Comparison of ENCODE assay signal across 24 mouse cellular contexts in the genomic region with DNA sequence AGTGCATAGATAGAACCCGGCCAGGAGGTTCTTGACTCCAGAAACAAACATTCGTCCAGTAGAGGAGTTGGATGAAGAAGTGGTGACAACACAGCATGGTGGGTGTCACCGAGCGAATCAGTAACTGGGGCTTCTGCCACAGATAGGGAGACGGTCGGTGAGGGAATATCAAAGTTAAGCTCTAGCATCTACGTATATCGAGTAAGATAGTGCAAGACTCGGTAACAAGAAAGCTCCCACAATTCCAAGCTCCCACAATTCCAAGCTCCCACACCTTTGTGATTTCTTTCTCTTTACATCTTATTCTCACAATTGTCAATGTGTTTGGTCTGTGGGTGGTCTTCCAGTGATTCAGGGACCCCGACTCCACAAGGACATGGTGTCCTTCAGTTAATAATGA.
"Had no signal": no experiment of that assay in that cellular context is flagged by ENCODE, and none has a peak within 500 bp of the region (broad histone marks: within the 10 kb centered on the region; RNA-seq: fewer than 3 reads in every experiment).

No protein-coding gene starts in this region.

- DNase-seq: kidney, adult 8-10 months; kidney, postnatal 10 days; kidney, postnatal 36 days; layer of hippocampus, postnatal 36 days; left cerebral cortex, postnatal 4 days; lung, adult 18-20 months; lung, postnatal 10 days; lung, postnatal 36 days; retina, postnatal 1 day; right cerebral cortex, postnatal 25 days; spleen, adult 18-20 months; thymus, postnatal 25 days had no signal

- H3K36me3 ChIP-seq: kidney, embryonic 15.5 days; limb, embryonic 12.5 days; limb, embryonic 15.5 days; lung, embryonic 15.5 days; midbrain, embryonic 10.5 days; midbrain, embryonic 13.5 days; neural tube, embryonic 13.5 days; stomach, embryonic 15.5 days had no signal

- H3K4me3 ChIP-seq: kidney, embryonic 15.5 days; left cerebral cortex, adult 2 months; limb, embryonic 12.5 days; limb, embryonic 15.5 days; lung, embryonic 15.5 days; megakaryocyte, embryonic 14.5 days; midbrain, embryonic 10.5 days; midbrain, embryonic 13.5 days; myocyte; neural tube, embryonic 13.5 days; stomach, embryonic 15.5 days had no signal

- H3K9ac ChIP-seq: kidney, embryonic 15.5 days; limb, embryonic 12.5 days; limb, embryonic 15.5 days; lung, embryonic 15.5 days; midbrain, embryonic 13.5 days; neural tube, embryonic 13.5 days; stomach, embryonic 15.5 days had no signal

- H3K4me1 ChIP-seq: kidney, embryonic 15.5 days; lung, embryonic 15.5 days; midbrain, embryonic 13.5 days had no signal

- H3K9me3 ChIP-seq: kidney, embryonic 15.5 days; limb, embryonic 12.5 days; limb, embryonic 15.5 days; lung, embryonic 15.5 days; megakaryocyte, embryonic 14.5 days; midbrain, embryonic 10.5 days; midbrain, embryonic 13.5 days; neural tube, embryonic 13.5 days; stomach, embryonic 15.5 days had no signal

- H3K27me3 ChIP-seq: kidney, embryonic 15.5 days; limb, embryonic 12.5 days; limb, embryonic 15.5 days; lung, embryonic 15.5 days; midbrain, embryonic 13.5 days; neural tube, embryonic 13.5 days; stomach, embryonic 15.5 days had no signal

- ATAC-seq: midbrain, embryonic 13.5 days; midbrain, embryonic 16.5 days had no signal

- H3K4me2 ChIP-seq: kidney, embryonic 15.5 days; limb, embryonic 12.5 days; limb, embryonic 15.5 days; lung, embryonic 15.5 days; midbrain, embryonic 13.5 days; neural tube, embryonic 13.5 days; stomach, embryonic 15.5 days had no signal

- H3K27ac ChIP-seq: kidney, embryonic 15.5 days; left cerebral cortex, adult 2 months; limb, embryonic 12.5 days; limb, embryonic 15.5 days; lung, embryonic 15.5 days; midbrain, embryonic 10.5 days; midbrain, embryonic 13.5 days; neural tube, embryonic 13.5 days; stomach, embryonic 15.5 days had no signal
